Mouse (Mus musculus) megakaryocyte, embryonic 14.5 days (primary cell): ENCODE measurements around the gene 3830403N18Rik. TPM values are rescaled to one million over a fixed set of nuclear protein-coding genes. Genes with fewer than 3 reads are reported as not detected.
"Not testable (repeated sequence)": the region's sequence is repeated elsewhere in the genome, so short reads cannot be mapped to it uniquely, and the experiment has no call there.

ENCODE experiments used
- H3K27me3 ChIP-seq: replicated peaks from 2 replicates; pipeline ENCODE3; 2012; ENCODE audit warnings: inconsistent platforms
- H3K36me3 ChIP-seq: replicated peaks from 2 replicates; pipeline ENCODE3; 2012; ENCODE audit warnings: low read length, inconsistent platforms, mixed read lengths
- H3K4me1 ChIP-seq: 2 replicates; pipeline ENCODE4 v1.6.1; 2012; ENCODE audit warnings: inconsistent platforms
- H3K4me3 ChIP-seq: replicated peaks from 2 replicates; pipeline ENCODE3; 2012; ENCODE audit warnings: moderate library complexity, mild to moderate bottlenecking, inconsistent platforms
- H3K9me3 ChIP-seq: 2 replicates; pipeline ENCODE4 v1.6.1; 2012; ENCODE audit warnings: inconsistent platforms
- FLI1 ChIP-seq: IDR thresholded peaks from 2 replicates; pipeline ENCODE4 v1.6.1; 2012; ENCODE audit warnings: low read length, inconsistent platforms, mixed read lengths
- GATA1 ChIP-seq: IDR thresholded peaks from 3 replicates; pipeline ENCODE4 v1.6.1; 2012; ENCODE audit warnings: mixed read lengths, low read length, inconsistent platforms, borderline replicate concordance
- polyA plus RNA-seq: library from polyadenylated mRNA; stranded (reverse); fragments of >175 nt; gene quantifications from 2 replicates; pipeline ENCODE4 v1.2.3, GENCODE M21; 2012; ENCODE audit warnings: low replicate concordance; ENCODE audit not compliant: insufficient read depth

Gene 3830403N18Rik
- not detected in 2 replicates for polyA plus RNA-seq

DNA sequence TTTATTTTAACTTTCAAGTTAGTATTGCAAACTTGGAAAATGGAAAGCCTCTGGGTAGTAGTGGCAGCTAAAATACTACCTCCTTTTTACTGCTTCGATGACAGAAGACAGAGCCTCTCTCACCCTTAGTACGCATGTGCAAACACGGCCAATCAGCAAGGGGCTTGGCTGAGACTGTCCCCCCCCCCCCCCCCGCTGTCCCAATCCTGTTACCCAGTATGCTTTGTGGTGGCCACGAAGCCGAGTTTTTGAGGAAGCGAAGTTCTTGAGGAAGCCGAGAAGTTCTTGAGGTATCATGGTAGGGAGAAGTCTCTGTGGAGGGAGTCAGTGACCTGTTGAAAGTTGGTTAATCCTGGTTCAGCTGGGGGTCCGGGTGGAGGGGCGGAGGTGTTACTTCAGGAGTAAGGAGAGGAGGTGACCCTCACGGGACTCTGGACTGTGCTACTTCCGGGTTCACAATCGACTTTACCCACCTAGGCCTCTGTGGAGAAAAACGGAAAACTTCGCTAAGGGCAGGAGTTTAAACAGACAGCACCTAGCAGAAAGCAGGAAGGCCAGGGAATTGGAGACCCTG lies at the start of gene 3830403N18Rik:
3830403N18Rik (plus strand) TSS at position 237 of the 574 bp plus-strand sequence.
- H3K4me3 ChIP-seq, H3K4me1 ChIP-seq, H3K9me3 ChIP-seq, H3K36me3 ChIP-seq, H3K27me3 ChIP-seq: not testable (repeated sequence)

DNA sequence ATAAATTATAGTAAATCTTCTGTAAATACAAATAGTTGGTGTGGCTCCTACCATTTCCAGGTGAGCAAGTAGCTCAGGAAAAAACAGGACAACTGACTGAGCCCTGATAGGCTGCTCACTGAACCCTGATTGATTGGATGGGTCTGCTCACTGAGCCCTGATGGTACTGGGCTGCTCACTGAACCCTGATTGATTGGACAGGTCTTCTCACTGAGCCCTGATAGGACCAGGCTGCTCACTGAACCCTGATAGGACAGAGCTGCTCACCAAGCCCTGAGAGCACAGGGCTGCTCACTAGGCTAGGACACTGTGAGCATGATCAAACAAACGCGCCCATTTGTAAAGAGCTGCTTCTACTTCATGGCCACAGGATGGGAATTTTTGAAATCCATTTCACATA lies 15.0 kb downstream of the 3830403N18Rik start:
- no peaks in the 10 kb centered on the region for H3K9me3 ChIP-seq
- TF ChIP-seq FLI1, result no peak
- TF ChIP-seq GATA1, result no peak
- no peaks in the 10 kb centered on the region for H3K27me3 ChIP-seq
- no peaks in the 10 kb centered on the region for H3K4me1 ChIP-seq
- no peaks in the 10 kb centered on the region for H3K36me3 ChIP-seq
- no peak overlapping the region for H3K4me3 ChIP-seq

DNA sequence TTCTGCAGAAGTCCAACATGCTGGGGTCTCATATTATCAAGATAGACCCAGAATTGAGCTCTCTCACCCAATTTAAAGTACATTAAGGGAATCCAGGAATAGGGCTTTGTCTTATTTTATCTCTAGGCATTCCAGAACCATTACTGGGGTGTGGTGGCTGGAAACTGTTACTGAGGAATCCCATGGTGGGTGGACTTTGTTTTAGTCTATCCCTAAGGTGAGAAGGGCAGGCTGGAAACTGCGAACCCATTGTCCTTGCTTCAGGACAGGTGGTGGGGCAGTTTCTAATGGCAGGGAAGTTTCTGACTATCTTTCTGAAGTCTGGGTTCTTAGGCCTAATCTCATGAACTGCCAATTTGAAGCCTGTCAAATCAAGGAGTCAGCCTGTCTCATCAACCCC lies 50.1 kb downstream of the 3830403N18Rik start:
- not testable (repeated sequence) for H3K9me3 ChIP-seq, H3K36me3 ChIP-seq, H3K4me3 ChIP-seq, H3K27me3 ChIP-seq, H3K4me1 ChIP-seq

Other genes with a start within 250 kb of the 3830403N18Rik start
- not detected in 2 replicates for gene Gm773, start 76.3 kb downstream of the 3830403N18Rik start, polyA plus RNA-seq
- not detected in 2 replicates for gene Zfp449, start 209.8 kb downstream of the 3830403N18Rik start, polyA plus RNA-seq
- gene Smim10l2a, start 238.0 kb downstream of the 3830403N18Rik start, polyA plus RNA-seq, result 1.5 TPM in 1 of 2 replicates, not detected in the other